Mouse (Mus musculus) neural tube, embryonic 11.5 days (tissue): ENCODE data around the gene Parvb. TPM values are rescaled to one million over a fixed set of nuclear protein-coding genes. Genes with fewer than 3 reads are reported as not detected.

ENCODE experiments used
- ATAC-seq: fragments of 200-750 bp; cut with Nextera tagmentation; 2 replicates; pipeline ENCODE4 v1.8.0; 2017; ENCODE audit warnings: moderate number of reproducible peaks, mild to moderate bottlenecking, moderate TSS enrichment, moderate library complexity; ENCODE audit not compliant: insufficient read depth, low FRiP score, low TSS enrichment
- DNase-seq: peaks from one replicate; pipeline ENCODE4 v3.0.0-alpha.2; 2015; ENCODE audit warnings: low spot score
- H3K27ac ChIP-seq: fragments of 300-500 bp; sonication (generic); 2 replicates; pipeline ENCODE4 v1.5.1; 2014; ENCODE audit warnings: low read depth, mild to moderate bottlenecking, low read length
- H3K27me3 ChIP-seq: fragments of 300-500 bp; sonication (generic); 2 replicates; pipeline ENCODE4 v1.6.1; 2014; ENCODE audit warnings: mild to moderate bottlenecking, low read length, mixed read lengths; ENCODE audit not compliant: control insufficient read depth, insufficient read depth
- H3K36me3 ChIP-seq: fragments of 300-500 bp; sonication (generic); 2 replicates; pipeline ENCODE4 v1.6.1; 2014; ENCODE audit warnings: mild to moderate bottlenecking, low read length, moderate library complexity, mixed read lengths; ENCODE audit not compliant: control insufficient read depth, insufficient read depth
- H3K4me1 ChIP-seq: fragments of 300-500 bp; sonication (generic); 2 replicates; pipeline ENCODE4 v1.6.1; 2014; ENCODE audit warnings: low read length, mixed read lengths; ENCODE audit not compliant: control insufficient read depth, insufficient read depth
- H3K4me2 ChIP-seq: fragments of 300-500 bp; sonication (generic); 2 replicates; pipeline ENCODE4 v1.6.1; 2014; ENCODE audit warnings: low read depth, mild to moderate bottlenecking, moderate library complexity
- H3K4me3 ChIP-seq: fragments of 300-500 bp; sonication (generic); 2 replicates; pipeline ENCODE4 v1.5.1; 2014; ENCODE audit warnings: low read depth, low read length
- H3K9ac ChIP-seq: fragments of 300-500 bp; sonication (generic); 2 replicates; pipeline ENCODE4 v1.6.1; 2014; ENCODE audit warnings: mild to moderate bottlenecking, low read length
- H3K9me3 ChIP-seq: fragments of 300-500 bp; sonication (generic); 2 replicates; pipeline ENCODE4 v1.6.1; 2016; ENCODE audit warnings: low read length; ENCODE audit not compliant: control insufficient read depth
- WGBS: fragments of 180-500 bp; shearing (Covaris S2); extraction: QIAGEN DNeasy Blood & Tissue Kit; methylation state at CpG from one replicate; pipeline ENCODE4 v1.1.7; 2014; 5-methylcytosine and 5-hydroxymethylcytosine counted together
- polyA plus RNA-seq: library from polyadenylated mRNA; unstranded; fragments of >200 nt; fragmentation: Nextera tagmentation; extraction: Ambion mirVana; gene quantifications from 2 replicates; pipeline ENCODE4 v1.2.1, GENCODE M21; 2014

Gene Parvb
- polyA plus RNA-seq, 1 experiment from 2014 or later, result 12.1 TPM

DNA sequence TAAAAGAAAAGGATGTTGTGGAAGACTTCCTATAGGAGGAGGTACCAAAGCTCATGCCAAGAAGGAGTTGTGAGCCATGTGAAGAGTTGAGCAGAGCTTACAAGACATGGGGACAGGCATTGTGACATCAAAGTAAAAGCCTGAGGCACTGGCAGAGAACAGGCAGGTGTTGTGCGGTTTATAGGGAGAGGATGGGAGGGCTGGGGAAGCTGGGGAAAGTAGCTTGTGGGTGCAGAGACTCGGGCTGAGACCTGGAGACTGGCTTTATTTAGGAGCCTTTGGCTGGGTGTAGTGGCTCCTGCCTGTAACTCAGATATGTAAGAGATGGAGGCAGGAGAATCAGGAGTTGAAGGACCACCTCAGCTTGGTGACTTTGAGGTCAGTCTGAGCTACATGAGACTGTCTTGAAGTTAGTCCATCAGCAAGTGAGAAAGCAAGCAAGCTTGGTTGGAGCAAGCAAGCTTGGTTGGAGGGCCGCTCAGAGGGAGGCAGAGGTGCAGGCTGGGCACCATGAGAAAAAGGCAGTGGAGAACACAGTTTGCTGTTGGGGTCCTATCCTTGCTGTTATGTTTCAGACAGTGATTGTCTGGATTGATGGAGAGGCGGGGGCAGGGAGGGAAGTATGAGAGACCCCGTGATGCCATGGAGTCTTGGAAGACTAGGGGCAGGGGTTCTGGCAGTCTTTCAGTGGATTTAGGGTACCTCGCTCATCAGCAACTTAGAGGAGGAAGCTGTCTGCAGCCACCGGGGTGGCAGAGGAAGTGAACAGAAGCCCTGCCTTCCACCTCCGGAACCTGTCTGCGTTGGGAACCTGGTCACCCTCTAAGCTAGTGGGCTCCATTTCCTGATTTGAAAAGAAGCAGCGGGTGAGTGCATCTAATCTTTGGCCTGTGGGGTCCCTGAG, 92.4 kb downstream of the Parvb start, which contains the start of gene Parvg:
Gene Parvg, plus strand, starts transcription at position 61 of the 904 bp plus-strand sequence.
- no peak within 1 kb of the TSS for H3K27ac ChIP-seq
- no peak for ATAC-seq
- no peak for DNase-seq
- H3K9me3 ChIP-seq, result no peaks in the 10 kb centered on the region
- no peaks in the 10 kb centered on the region for H3K36me3 ChIP-seq
- H3K9ac ChIP-seq, result no peak within 1 kb of the TSS
- H3K4me2 ChIP-seq, result no peak within 1 kb of the TSS
- H3K27me3 ChIP-seq, result no peaks in the 10 kb centered on the region
- H3K4me3 ChIP-seq, result no peak within 1 kb of the TSS
- no peaks in the 10 kb centered on the region for H3K4me1 ChIP-seq
- WGBS, result 81% methylated on average over 10 of the region's 10 CpGs

DNA sequence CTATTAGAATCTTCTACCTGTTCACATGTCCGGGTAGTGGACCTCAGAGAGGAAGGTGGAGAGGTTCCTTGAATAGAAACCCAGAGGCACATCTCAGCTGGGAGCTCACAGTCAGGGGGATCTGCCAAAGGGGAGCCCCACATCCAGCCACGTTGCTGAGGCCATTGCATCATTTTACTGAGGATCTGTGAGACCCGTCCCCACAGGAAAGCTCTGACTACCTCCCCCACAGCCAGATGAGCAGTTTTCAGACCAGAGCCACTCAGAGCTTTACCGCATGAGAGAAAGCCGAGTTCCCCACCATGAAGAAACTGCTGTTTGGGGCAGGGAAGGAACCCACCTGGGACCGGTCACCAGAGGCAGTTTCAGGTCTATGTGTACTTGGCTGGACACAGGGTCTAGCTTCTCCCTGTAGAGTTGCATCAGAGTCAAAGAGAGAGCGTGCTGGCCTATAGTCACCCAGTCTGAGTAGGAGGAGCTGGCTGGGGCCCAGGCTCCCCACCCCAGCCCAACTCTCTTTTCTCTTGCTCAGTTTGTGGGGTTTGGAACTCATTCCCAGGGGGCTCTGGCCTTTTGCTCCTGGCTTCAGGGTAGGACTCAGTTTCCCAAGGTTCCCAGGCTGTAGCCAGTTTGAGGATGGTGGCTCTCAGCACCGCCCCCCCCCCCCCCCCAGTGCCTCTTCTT, 93.2 kb downstream of the Parvb start:
- no peaks in the 10 kb centered on the region for H3K36me3 ChIP-seq

DNA sequence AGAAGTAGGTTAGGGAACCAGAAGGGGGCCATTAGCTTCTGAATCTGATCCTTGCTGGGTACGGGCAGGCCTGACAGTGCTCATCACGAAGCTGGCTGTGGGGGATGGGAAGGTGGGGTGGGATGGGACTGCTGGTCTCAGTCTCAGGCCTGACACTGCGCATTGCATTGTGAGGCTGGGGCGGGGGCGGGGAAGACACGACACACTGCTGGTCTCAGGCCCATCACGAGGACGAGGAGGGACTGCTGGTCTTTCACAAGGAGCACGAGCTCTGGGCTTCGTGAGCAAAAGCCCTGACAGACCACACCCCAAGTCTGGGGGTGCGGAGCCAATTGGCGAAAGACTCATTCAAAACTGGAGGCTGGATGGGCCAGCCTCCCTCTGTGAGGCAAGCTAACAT, 93.9 kb downstream of the Parvb start:
- DNase-seq (no peak), ATAC-seq (no peak)
- Histone ChIP-seq H3K4me3 (no peak overlapping the region), H3K27ac (no peak overlapping the region), H3K36me3 (no peaks in the 10 kb centered on the region), H3K4me1 (no peaks in the 10 kb centered on the region), H3K9ac (no peak overlapping the region), H3K27me3 (no peaks in the 10 kb centered on the region), H3K4me2 (no peak overlapping the region), H3K9me3 (no peaks in the 10 kb centered on the region)
- WGBS, result 51% methylated on average over 12 of the region's 12 CpGs

More for the DNA sequence above, 93.2 kb downstream of the Parvb start:
- H3K27ac ChIP-seq, result no peak overlapping the region
- H3K9me3 ChIP-seq, result no peaks in the 10 kb centered on the region
- 70% methylated on average over 8 of the region's 8 CpGs for WGBS
- no peak overlapping the region for H3K4me2 ChIP-seq
- DNase-seq (no peak), ATAC-seq (no peak)
- H3K4me3 ChIP-seq, result no peak overlapping the region
- no peaks in the 10 kb centered on the region for H3K27me3 ChIP-seq
- H3K9ac ChIP-seq, result no peak overlapping the region
- H3K4me1 ChIP-seq, result no peaks in the 10 kb centered on the region

DNA sequence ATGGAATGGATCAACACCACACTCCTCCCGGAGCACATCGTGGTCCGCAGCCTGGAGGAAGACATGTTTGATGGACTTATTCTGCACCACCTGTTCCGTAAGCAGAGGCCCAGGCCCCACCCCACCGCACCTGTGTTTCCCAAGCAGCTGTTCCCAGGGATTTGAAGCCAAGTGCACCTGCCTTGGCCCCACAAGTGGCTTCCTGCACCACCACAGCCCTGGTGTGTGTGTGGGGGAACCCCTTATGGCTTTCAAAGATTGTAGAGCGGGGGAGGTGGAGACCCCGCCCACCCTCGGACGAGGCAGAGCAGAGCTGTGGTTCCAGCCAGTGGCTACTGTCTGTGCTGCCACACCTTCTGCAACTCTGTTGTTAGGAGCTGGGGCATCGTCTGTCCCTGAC, 97.0 kb downstream of the Parvb start:
- no peaks in the 10 kb centered on the region for H3K4me1 ChIP-seq
- no peaks in the 10 kb centered on the region for H3K9me3 ChIP-seq
- no peak overlapping the region for H3K4me2 ChIP-seq
- H3K27me3 ChIP-seq, result no peaks in the 10 kb centered on the region
- 78% methylated on average over 10 of the region's 10 CpGs for WGBS
- H3K36me3 ChIP-seq, result no peaks in the 10 kb centered on the region
- DNase-seq (no peak), ATAC-seq (no peak)
- no peak overlapping the region for H3K27ac ChIP-seq
- H3K9ac ChIP-seq, result no peak overlapping the region
- no peak overlapping the region for H3K4me3 ChIP-seq

DNA sequence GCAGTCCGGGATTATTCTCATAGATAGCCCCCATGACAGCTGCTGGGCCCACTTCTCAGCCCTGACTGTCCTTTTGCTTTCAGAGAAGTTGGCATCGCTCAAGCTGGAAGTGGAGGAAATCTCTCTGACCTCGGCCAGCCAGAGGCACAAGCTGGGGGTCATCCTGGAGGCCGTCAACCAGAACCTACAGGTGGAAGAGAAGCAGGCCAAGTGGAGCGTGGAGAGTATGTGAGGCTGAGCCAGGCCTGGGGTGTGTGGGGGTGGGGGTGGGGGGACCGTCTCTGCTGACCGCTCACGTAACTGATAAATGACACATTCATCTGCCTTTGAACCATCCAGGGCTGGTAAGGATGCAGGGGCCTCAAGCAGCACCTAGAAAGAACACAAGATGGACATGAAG, 98.1 kb downstream of the Parvb start:
- no peak overlapping the region for H3K4me2 ChIP-seq
- H3K27me3 ChIP-seq, result no peaks in the 10 kb centered on the region
- no peak overlapping the region for H3K27ac ChIP-seq
- no peaks in the 10 kb centered on the region for H3K36me3 ChIP-seq
- no peaks in the 10 kb centered on the region for H3K9me3 ChIP-seq
- DNase-seq (no peak), ATAC-seq (no peak)
- H3K4me3 ChIP-seq, result no peak overlapping the region
- no peaks in the 10 kb centered on the region for H3K4me1 ChIP-seq
- H3K9ac ChIP-seq, result no peak overlapping the region
- WGBS, result 84% methylated on average over 8 of the region's 8 CpGs

DNA sequence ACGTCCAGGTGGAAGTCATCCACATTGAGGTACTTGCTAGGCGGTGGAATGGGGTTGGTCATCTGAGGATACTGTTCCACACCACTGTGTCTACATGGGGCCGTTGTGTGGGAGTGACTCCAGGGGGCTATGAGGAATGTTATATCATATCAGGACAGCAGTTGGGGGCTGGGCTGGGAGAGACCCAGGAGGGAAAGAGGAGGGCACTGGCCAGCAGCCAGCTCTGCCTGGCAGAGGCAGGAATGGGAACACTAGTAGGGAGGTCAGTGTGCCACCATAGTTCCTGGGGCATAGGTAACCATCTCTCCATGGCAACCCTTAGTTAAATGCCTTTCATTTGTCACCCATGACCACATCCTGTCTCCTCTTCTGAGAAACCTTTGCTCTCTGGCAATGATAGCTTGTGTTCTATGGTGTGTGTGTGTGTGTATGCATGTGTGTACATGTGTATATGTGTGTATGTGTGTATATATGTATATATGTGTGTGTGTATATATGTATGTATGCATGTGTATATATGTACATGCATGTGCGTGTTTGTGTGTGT, 99.3 kb downstream of the Parvb start:
- no peaks in the 10 kb centered on the region for H3K27me3 ChIP-seq
- no peak overlapping the region for H3K4me2 ChIP-seq
- no peak overlapping the region for H3K4me3 ChIP-seq
- ATAC-seq (no peak), DNase-seq (no peak)
- H3K36me3 ChIP-seq, result no peaks in the 10 kb centered on the region
- no peaks in the 10 kb centered on the region for H3K9me3 ChIP-seq
- 90% methylated on average over 4 of the region's 4 CpGs for WGBS
- no peak overlapping the region for H3K9ac ChIP-seq
- H3K27ac ChIP-seq, result no peak overlapping the region
- no peaks in the 10 kb centered on the region for H3K4me1 ChIP-seq

DNA sequence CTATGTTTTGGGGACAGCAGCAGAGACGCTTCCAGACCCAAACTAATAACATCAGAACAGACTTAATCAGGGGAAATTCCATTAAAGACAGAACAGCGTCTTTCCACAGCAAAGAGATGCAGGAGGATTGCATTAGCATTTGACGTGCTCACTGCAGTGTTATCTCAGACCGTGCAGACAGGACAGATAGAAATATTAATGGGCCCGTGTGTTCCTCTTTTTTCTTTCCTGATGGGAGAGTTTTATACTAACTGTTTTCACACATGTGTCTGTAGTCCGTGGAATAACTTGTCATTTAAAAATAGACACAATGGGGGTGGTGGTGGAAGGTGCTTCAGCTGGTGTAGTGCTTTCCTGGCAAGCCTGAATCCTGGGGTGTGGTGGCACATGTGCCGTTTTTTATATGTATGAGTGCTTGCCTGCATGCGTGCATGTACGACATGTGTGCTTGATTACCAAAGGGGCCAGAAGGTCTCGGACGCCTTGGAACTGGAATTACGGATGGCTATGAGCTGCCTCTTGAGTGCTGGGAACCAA, 104.5 kb downstream of the Parvb start:
- Histone ChIP-seq H3K9ac (no peak overlapping the region), H3K27ac (no peak overlapping the region), H3K27me3 (no peaks in the 10 kb centered on the region), H3K4me1 (no peaks in the 10 kb centered on the region), H3K4me2 (no peak overlapping the region), H3K9me3 (no peaks in the 10 kb centered on the region), H3K4me3 (no peak overlapping the region), H3K36me3 (no peaks in the 10 kb centered on the region)
- ATAC-seq, result no peak
- DNase-seq, result no peak
- 69% methylated on average over 12 of the region's 12 CpGs for WGBS

DNA sequence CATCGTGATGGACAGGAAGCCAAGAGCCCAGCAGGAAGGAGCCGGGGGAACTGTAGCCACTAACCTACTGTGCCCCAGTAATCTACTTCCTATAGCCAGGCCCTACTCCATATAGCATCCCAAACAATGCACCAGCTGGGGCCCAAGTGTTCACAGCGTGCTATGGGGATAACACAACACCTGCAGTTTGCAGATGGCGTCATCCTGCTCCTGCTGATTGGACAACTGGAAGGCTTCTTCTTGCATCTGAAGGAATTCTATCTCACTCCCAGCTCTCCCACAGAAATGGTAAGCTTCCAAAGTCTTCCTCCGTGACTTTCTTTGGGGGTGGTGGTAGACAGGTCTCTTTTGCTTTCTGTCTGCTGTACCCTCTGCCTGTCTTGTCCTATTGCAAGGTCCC, 105.8 kb downstream of the Parvb start:
- Histone ChIP-seq H3K9me3 (no peaks in the 10 kb centered on the region), H3K4me3 (no peak overlapping the region), H3K4me2 (no peak overlapping the region), H3K36me3 (no peaks in the 10 kb centered on the region), H3K4me1 (no peaks in the 10 kb centered on the region), H3K9ac (no peak overlapping the region), H3K27me3 (no peaks in the 10 kb centered on the region), H3K27ac (no peak overlapping the region)
- ATAC-seq, result no peak
- DNase-seq, result no peak
- 71% methylated on average over 5 of the region's 5 CpGs for WGBS
